Mouse (Mus musculus): ENCODE measurements around the gene Chm. TPM values are rescaled to one million over a fixed set of nuclear protein-coding genes. Genes with fewer than 3 reads are reported as not detected.

Gene Chm
- polyA plus RNA-seq, 1 experiment = 2.0 TPM

DNA sequence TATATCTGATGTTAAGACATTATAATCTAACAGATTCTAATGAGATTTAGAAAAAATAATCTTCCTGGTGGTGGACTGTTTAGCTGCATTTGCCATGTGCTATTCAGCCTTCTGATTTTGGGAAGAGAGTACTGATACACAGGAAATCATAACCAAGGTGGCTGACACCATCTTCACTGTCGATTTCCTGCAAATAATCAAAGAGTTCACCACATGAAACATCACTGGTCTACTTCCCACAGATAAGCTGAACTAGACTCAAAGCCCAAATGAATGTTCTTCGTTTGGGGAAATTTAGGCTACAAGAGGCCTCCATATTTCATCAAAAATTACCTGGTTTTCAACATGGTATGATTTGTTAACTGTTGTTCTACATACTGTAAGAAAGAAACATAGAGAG is 101.1 kb downstream of the Chm start:
- WGBS = 95% methylated on average over 2 of the region's 2 CpGs
- no peaks in the 10 kb centered on the region for H3K36me3 ChIP-seq (ENCODE audit: control insufficient read depth, insufficient read depth, low read length)
- no peak overlapping the region for H3K4me3 ChIP-seq (ENCODE audit: insufficient read depth, low read depth, low read length)
- H3K27ac ChIP-seq (ENCODE audit: insufficient read depth, low read depth, low read length) = no peak overlapping the region
- TF ChIP-seq CTCF (conservative IDR thresholded peaks at IDR 0.05; ENCODE audit: insufficient read depth, insufficient read length, low read depth, low read length) (no peak), POLR2A (IDR thresholded peaks at IDR 0.05; ENCODE audit: low read depth, low read length) (no peak)
- no peaks in the 10 kb centered on the region for H3K27me3 ChIP-seq (replicated peaks; ENCODE audit: control insufficient read depth, insufficient read depth, low read length)
- H3K4me1 ChIP-seq (ENCODE audit: control insufficient read depth, insufficient read depth, low read length) = no peaks in the 10 kb centered on the region
- no peak for DNase-seq

DNA sequence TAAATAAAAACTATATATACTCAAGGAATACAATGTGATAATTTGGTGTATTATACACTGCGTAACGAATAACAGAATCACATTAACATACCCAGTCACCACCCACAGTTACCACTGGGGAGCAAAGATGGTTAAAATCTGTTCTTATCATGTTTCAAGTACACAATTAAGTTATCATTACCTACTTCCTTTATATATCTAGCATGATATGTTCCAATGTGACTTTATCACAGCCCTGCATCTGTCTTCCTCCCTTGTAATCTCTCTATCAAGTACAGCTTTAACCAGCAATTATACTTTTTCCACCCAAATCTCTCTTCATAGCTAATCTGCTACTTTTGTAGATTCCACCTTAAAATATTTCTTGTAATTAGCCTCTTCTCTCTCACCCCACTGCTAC is 109.3 kb downstream of the Chm start:
- Histone ChIP-seq H3K36me3 (ENCODE audit: control insufficient read depth, insufficient read depth, low read length) (no peaks in the 10 kb centered on the region), H3K27me3 (replicated peaks; ENCODE audit: control insufficient read depth, insufficient read depth, low read length) (no peaks in the 10 kb centered on the region), H3K4me3 (ENCODE audit: insufficient read depth, low read depth, low read length) (no peak overlapping the region), H3K27ac (ENCODE audit: insufficient read depth, low read depth, low read length) (no peak overlapping the region), H3K4me1 (ENCODE audit: control insufficient read depth, insufficient read depth, low read length) (no peaks in the 10 kb centered on the region)
- 92% methylated on average over 2 of the region's 2 CpGs for WGBS
- DNase-seq = no peak
- TF ChIP-seq CTCF (conservative IDR thresholded peaks at IDR 0.05; ENCODE audit: insufficient read depth, insufficient read length, low read depth, low read length) = no peak
- no peak for TF ChIP-seq POLR2A (IDR thresholded peaks at IDR 0.05; ENCODE audit: low read depth, low read length)

DNA sequence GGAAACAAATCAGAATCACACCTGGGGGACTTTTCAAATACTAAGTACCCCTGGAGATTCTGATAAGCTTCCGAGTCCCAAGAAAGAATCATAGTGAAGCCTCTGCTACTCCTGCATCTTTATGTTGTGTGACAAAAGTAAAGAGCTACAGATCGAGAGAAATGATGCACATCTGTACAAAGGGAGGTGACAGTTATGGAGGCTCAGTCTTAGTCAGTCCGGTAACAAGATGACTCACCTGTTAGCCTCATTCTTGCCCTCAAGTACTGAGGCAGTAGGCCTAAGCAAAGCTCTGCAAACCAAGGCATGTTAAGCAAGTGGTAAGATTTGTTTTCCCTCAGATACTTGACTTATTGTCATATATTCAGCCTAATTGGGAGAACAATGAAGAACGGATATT is 110.5 kb downstream of the Chm start:
- H3K36me3 ChIP-seq (ENCODE audit: control insufficient read depth, insufficient read depth, low read length) = no peaks in the 10 kb centered on the region
- 73% methylated on average over 4 of the region's 4 CpGs for WGBS

DNA sequence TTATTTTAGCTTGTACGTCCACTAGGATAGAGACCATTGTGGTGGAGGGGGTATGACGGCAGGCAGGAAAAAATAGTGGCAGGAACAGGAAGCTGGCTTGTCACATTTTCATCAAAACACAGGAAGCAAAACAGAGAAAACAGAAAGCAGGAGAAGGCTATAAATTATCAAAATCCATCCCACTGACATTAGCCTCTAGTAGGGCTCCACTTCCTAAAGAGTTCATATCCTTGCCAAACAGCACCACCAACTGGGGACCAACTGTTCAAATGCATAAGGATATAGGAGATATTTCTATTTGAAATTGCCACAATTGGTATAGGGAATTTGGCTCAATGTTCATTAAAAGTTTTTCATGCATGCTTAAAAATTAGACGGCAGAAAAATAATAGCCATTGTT is 181.7 kb downstream of the Chm start:
- 65% methylated on average over 3 of the region's 3 CpGs for WGBS
- no peak overlapping the region for H3K4me3 ChIP-seq (ENCODE audit: insufficient read depth, low read depth, low read length)
- no peaks in the 10 kb centered on the region for H3K4me1 ChIP-seq (ENCODE audit: control insufficient read depth, insufficient read depth, low read length)
- no peak overlapping the region for H3K27ac ChIP-seq (ENCODE audit: insufficient read depth, low read depth, low read length)
- DNase-seq = no peak
- no peaks in the 10 kb centered on the region for H3K27me3 ChIP-seq (replicated peaks; ENCODE audit: control insufficient read depth, insufficient read depth, low read length)
- TF ChIP-seq CTCF (conservative IDR thresholded peaks at IDR 0.05; ENCODE audit: insufficient read depth, insufficient read length, low read depth, low read length) (no peak), POLR2A (IDR thresholded peaks at IDR 0.05; ENCODE audit: low read depth, low read length) (no peak)
- no peaks in the 10 kb centered on the region for H3K36me3 ChIP-seq (ENCODE audit: control insufficient read depth, insufficient read depth, low read length)

More for the DNA sequence above, 110.5 kb downstream of the Chm start:
- H3K4me1 ChIP-seq (ENCODE audit: control insufficient read depth, insufficient read depth, low read length) = no peaks in the 10 kb centered on the region
- H3K4me3 ChIP-seq (ENCODE audit: insufficient read depth, low read depth, low read length) = no peak overlapping the region
- TF ChIP-seq POLR2A (IDR thresholded peaks at IDR 0.05; ENCODE audit: low read depth, low read length) = no peak
- no peak for TF ChIP-seq CTCF (conservative IDR thresholded peaks at IDR 0.05; ENCODE audit: insufficient read depth, insufficient read length, low read depth, low read length)
- DNase-seq = no peak
- no peak overlapping the region for H3K27ac ChIP-seq (ENCODE audit: insufficient read depth, low read depth, low read length)
- no peaks in the 10 kb centered on the region for H3K27me3 ChIP-seq (replicated peaks; ENCODE audit: control insufficient read depth, insufficient read depth, low read length)

DNA sequence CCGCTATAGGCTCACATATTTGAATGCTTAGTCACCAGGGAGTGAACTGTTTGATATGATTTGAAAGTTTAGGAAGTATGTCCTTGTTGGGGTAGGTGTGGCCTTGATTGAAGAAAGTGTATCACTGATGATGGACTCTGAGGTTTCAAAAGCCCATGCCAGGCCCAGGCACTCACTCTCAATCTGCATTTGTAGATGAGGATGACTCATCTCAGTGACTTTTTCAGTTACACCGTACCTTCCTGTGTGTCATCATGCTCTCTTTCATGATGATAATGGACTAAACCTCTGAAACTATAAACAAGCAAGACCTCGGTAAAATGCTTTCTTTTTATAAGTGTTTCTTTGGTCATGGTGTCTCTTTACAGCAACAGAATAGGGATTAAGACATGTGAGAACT is 183.1 kb downstream of the Chm start:
- no peak for DNase-seq
- no peak overlapping the region for H3K4me3 ChIP-seq (ENCODE audit: insufficient read depth, low read depth, low read length)
- WGBS = 66% methylated on average over 3 of the region's 3 CpGs
- H3K27ac ChIP-seq (ENCODE audit: insufficient read depth, low read depth, low read length) = no peak overlapping the region
- TF ChIP-seq CTCF (conservative IDR thresholded peaks at IDR 0.05; ENCODE audit: insufficient read depth, insufficient read length, low read depth, low read length) = no peak
- no peak for TF ChIP-seq POLR2A (IDR thresholded peaks at IDR 0.05; ENCODE audit: low read depth, low read length)
- no peaks in the 10 kb centered on the region for H3K27me3 ChIP-seq (replicated peaks; ENCODE audit: control insufficient read depth, insufficient read depth, low read length)
- no peaks in the 10 kb centered on the region for H3K36me3 ChIP-seq (ENCODE audit: control insufficient read depth, insufficient read depth, low read length)
- H3K4me1 ChIP-seq (ENCODE audit: control insufficient read depth, insufficient read depth, low read length) = no peaks in the 10 kb centered on the region

Other genes with a start within 250 kb of the Chm start
- gene Dach2, start 112.0 kb upstream of the Chm start, polyA plus RNA-seq (2012; rRNA removed) = not detected in 2 replicates

Measured in kidney, adult 2 months (tissue).